37 mouse cellular contexts compared by ENCODE assay signal in the genomic region with DNA sequence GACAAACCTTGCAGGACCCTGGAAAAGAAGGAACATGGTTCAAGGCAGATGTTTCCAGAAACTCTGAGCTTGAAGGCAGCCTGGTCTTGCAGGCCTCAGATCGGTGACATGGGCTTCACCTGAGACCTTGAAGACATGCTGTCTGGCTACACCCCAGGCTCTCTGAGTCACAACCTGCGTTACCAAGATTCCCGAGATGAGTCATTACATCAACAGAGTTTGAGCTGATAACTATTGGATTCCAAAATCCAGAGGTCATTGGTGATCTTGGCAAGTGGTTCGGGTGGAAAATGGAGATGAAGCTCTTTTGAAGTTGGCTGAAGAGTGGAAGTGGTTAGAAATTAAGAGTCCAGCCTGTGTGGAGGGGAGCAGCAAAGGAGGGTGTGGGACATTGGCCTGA. TPM values are rescaled to one million over a fixed set of nuclear protein-coding genes. Genes with fewer than 3 reads are reported as not detected.
DNase-seq lines count a peak whose midpoint lies in the region; ATAC-seq and TF ChIP-seq lines count a peak whose summit lies in the region.
"Had no signal": no experiment of that assay in that cellular context is flagged by ENCODE, and none has a peak within 500 bp of the region (broad histone marks: within the 10 kb centered on the region; RNA-seq: fewer than 3 reads in every experiment).

No protein-coding gene starts in this region.

- H3K27me3 ChIP-seq in E14TG2a.4 (ENCODE audit: insufficient read depth, low read length): peaks cover 38% of the 10 kb centered on the region
- H3K27me3 ChIP-seq in small intestine, adult 2 months (ENCODE audit: control insufficient read depth, insufficient read depth, low read length): no peaks in the 10 kb centered on the region
- H3K27me3 ChIP-seq in heart, embryonic 11.5 days (ENCODE audit: control insufficient read depth, insufficient read depth, low read length): no peaks in the 10 kb centered on the region
- H3K27me3 ChIP-seq: embryonic facial prominence, embryonic 13.5 days; forebrain, embryonic 15.5 days; hindbrain, embryonic 15.5 days; limb, embryonic 15.5 days; liver, embryonic 15.5 days had no signal

- no peak overlapping the region for H3K9ac ChIP-seq in heart, embryonic 11.5 days (ENCODE audit: low read depth, low read length)
- H3K9ac ChIP-seq: embryonic facial prominence, embryonic 13.5 days; forebrain, embryonic 15.5 days; hindbrain, embryonic 15.5 days; limb, embryonic 15.5 days; liver, embryonic 15.5 days; lung, embryonic 14.5 days had no signal

- no peak overlapping the region for H3K27ac ChIP-seq in gastrocnemius, adult 2 months
- peak overlapping the region; percentile 72 for H3K27ac ChIP-seq in small intestine, adult 2 months (ENCODE audit: insufficient read depth, low read depth, low read length)
- no peak overlapping the region for H3K27ac ChIP-seq in heart, embryonic 11.5 days (ENCODE audit: low read depth, low read length)
- H3K27ac ChIP-seq: embryonic facial prominence, embryonic 13.5 days; forebrain, embryonic 10.5 days; forebrain, embryonic 15.5 days; hindbrain, embryonic 10.5 days; hindbrain, embryonic 15.5 days; layer of hippocampus, adult 2 months; limb, embryonic 10.5 days; limb, embryonic 15.5 days; liver, embryonic 15.5 days had no signal

- no peak for TF ChIP-seq CTCF in gastrocnemius, adult 2 months (IDR thresholded peaks at IDR 0.05)
- TF ChIP-seq CTCF in E14TG2a.4 (conservative IDR thresholded peaks at IDR 0.05; ENCODE audit: low read length): no peak
- no peak for TF ChIP-seq CTCF in small intestine, adult 2 months (IDR thresholded peaks at IDR 0.05; ENCODE audit: extremely low read depth, insufficient read length, insufficient replicate concordance, low read depth, low read length)

- no peaks in the 10 kb centered on the region for H3K9me3 ChIP-seq in E14TG2a.4 (ENCODE audit: low read length)
- H3K9me3 ChIP-seq in heart, embryonic 11.5 days (replicated peaks; ENCODE audit: control insufficient read depth, low read length): no peaks in the 10 kb centered on the region
- H3K9me3 ChIP-seq: embryonic facial prominence, embryonic 13.5 days; forebrain, embryonic 10.5 days; forebrain, embryonic 15.5 days; hindbrain, embryonic 10.5 days; hindbrain, embryonic 15.5 days; limb, embryonic 10.5 days; limb, embryonic 15.5 days; liver, embryonic 15.5 days had no signal

- DNase-seq in gastrocnemius, adult 2 months: peak; percentile 7
- DNase-seq in gastrocnemius, postnatal 25 days: no peak
- DNase-seq in adrenal gland, adult 8-10 months: peak; percentile 81
- no peak for DNase-seq in heart, adult 18-20 months
- DNase-seq: cerebellum, adult 9-10 months; heart, postnatal 14 days; kidney, adult 11 months; kidney, postnatal 36 days; lung, embryonic 14.5 days; right cerebral cortex, adult 18-20 months; right cerebral cortex, postnatal 4 days; thymus, adult 2 months; thymus, postnatal 36 days had no signal

- no peak for ATAC-seq in heart, embryonic 11.5 days (replicated peaks; ENCODE audit: insufficient number of reproducible peaks, low FRiP score, low TSS enrichment)
- ATAC-seq: forebrain, embryonic 15.5 days; inflammation-experienced regulatory T-cells, adult 6 months; midbrain, embryonic 16.5 days had no signal

- no peak overlapping the region for H3K4me2 ChIP-seq in heart, embryonic 11.5 days
- H3K4me2 ChIP-seq: embryonic facial prominence, embryonic 13.5 days; forebrain, embryonic 15.5 days; hindbrain, embryonic 15.5 days; limb, embryonic 15.5 days; liver, embryonic 15.5 days; lung, embryonic 14.5 days; midbrain, embryonic 11.5 days had no signal

- H3K36me3 ChIP-seq in E14TG2a.4 (ENCODE audit: insufficient read depth, low read length): no peaks in the 10 kb centered on the region; the same call in 1 of the 2 replicates
- H3K36me3 ChIP-seq in small intestine, adult 2 months (ENCODE audit: control insufficient read depth, insufficient read depth, low read length): no peaks in the 10 kb centered on the region
- H3K36me3 ChIP-seq in heart, embryonic 11.5 days (ENCODE audit: control insufficient read depth, insufficient read depth, low read length): no peaks in the 10 kb centered on the region
- H3K36me3 ChIP-seq: embryonic facial prominence, embryonic 13.5 days; forebrain, embryonic 10.5 days; hindbrain, embryonic 10.5 days; limb, embryonic 10.5 days; limb, embryonic 15.5 days; liver, embryonic 15.5 days had no signal

- intact Hi-C loops in gastrocnemius, adult 2 months (cut with DNase I): loop anchor here (5.0 kb wide), 2 partner anchors 42 to 147 kb away; no protein-coding TSS in a partner anchor

- no peak overlapping the region for H3K4me3 ChIP-seq in gastrocnemius, adult 2 months
- H3K4me3 ChIP-seq in E14TG2a.4 (replicated peaks; ENCODE audit: low read length): peak overlapping the region; percentile 70; the same call in 1 of the 2 replicates
- H3K4me3 ChIP-seq in small intestine, adult 2 months (ENCODE audit: low read depth, low read length): no peak overlapping the region; the same call in 1 of the 2 replicates
- H3K4me3 ChIP-seq in heart, embryonic 11.5 days (ENCODE audit: low read depth, low read length): no peak overlapping the region
- H3K4me3 ChIP-seq: embryonic facial prominence, embryonic 13.5 days; forebrain, embryonic 10.5 days; forebrain, embryonic 15.5 days; hindbrain, embryonic 10.5 days; hindbrain, embryonic 15.5 days; layer of hippocampus, adult 2 months; limb, embryonic 10.5 days; limb, embryonic 15.5 days; liver, embryonic 15.5 days had no signal

- WGBS in small intestine, adult 2 months: 27% methylated on average over 4 of the region's 4 CpGs
- 64% methylated on average over 4 of the region's 4 CpGs for WGBS in heart, embryonic 11.5 days (ENCODE audit: insufficient replicate concordance)

- no peak for TF ChIP-seq POLR2A in small intestine, adult 2 months (IDR thresholded peaks at IDR 0.05; ENCODE audit: low read depth, low read length)

- peaks cover 36% of the 10 kb centered on the region for H3K4me1 ChIP-seq in E14TG2a.4 (replicated peaks; ENCODE audit: low read depth, low read length)
- peaks cover 33% of the 10 kb centered on the region for H3K4me1 ChIP-seq in small intestine, adult 2 months (ENCODE audit: control insufficient read depth, insufficient read depth, insufficient read length, low read length)
- peaks cover 5% of the 10 kb centered on the region; the same call in 1 of the 2 replicates for H3K4me1 ChIP-seq in heart, embryonic 11.5 days (ENCODE audit: control insufficient read depth, insufficient read depth, low read length)
- H3K4me1 ChIP-seq: embryonic facial prominence, embryonic 13.5 days; forebrain, embryonic 15.5 days; liver, embryonic 15.5 days had no signal

RNA-seq across cellular contexts. Expression of a gene that starts 9.6 kb away (rescaled TPM):
- total RNA-seq in gastrocnemius, adult 2 months (2021): 10 to 100 TPM; 25.8 to 27.8 TPM
- 10 to 100 TPM; 22.3 to 25.3 TPM for total RNA-seq in gastrocnemius, postnatal 25 days (2021)
- 100 to 1,000 TPM; 285 to 331 (median 289) TPM for total RNA-seq in adrenal gland, adult 8-10 months (2022)
- polyA plus RNA-seq in small intestine, adult 2 months (2012; rRNA removed): 23.6 and 38.3 TPM in 2 replicates
- 10 to 100 TPM; 31.4 to 34.4 TPM for total RNA-seq in heart, adult 18-20 months (2021)
- polyA plus RNA-seq in heart, embryonic 11.5 days (2014; fragmentation: Nextera tagmentation; extraction: Ambion mirVana): 5.6 and 5.7 TPM in 2 replicates

RNA-seq across cellular contexts. Expression of a gene that starts 17.1 kb away (rescaled TPM):
- total RNA-seq in gastrocnemius, adult 2 months (2021): 10 to 100 TPM; 41.0 to 46.7 TPM
- total RNA-seq in gastrocnemius, postnatal 25 days (2021): 10 to 100 TPM; 38.6 to 45.3 TPM
- total RNA-seq in adrenal gland, adult 8-10 months (2022): 100 to 1,000 TPM; 139 to 179 (median 160) TPM
- 231 and 467 TPM in 2 replicates for polyA plus RNA-seq in small intestine, adult 2 months (2012; rRNA removed)
- 10 to 100 TPM; 59.2 to 65.6 TPM for total RNA-seq in heart, adult 18-20 months (2021)
- 138 and 148 TPM in 2 replicates for polyA plus RNA-seq in heart, embryonic 11.5 days (2014; fragmentation: Nextera tagmentation; extraction: Ambion mirVana)

RNA-seq across cellular contexts. Expression of a gene that starts 25.0 kb away (rescaled TPM):
- not detected for total RNA-seq in gastrocnemius, adult 2 months (2021)
- total RNA-seq in gastrocnemius, postnatal 25 days (2021): not detected
- total RNA-seq in adrenal gland, adult 8-10 months (2022): under 1 TPM in 3 of 4 experiments, not detected in 1; 0.06 to 0.15 (median 0.10) TPM
- polyA plus RNA-seq in small intestine, adult 2 months (2012; rRNA removed): 0.34 and 0.89 TPM in 2 replicates
- total RNA-seq in heart, adult 18-20 months (2021): not detected
- polyA plus RNA-seq in heart, embryonic 11.5 days (2014; fragmentation: Nextera tagmentation; extraction: Ambion mirVana): 0.06 and 0.15 TPM in 2 replicates
- total RNA-seq: common myeloid progenitor, adult 5-6 weeks; gastrocnemius, adult 18-20 months; gastrocnemius, postnatal 4 days; heart, adult 8-10 months; heart, postnatal 14 days; layer of hippocampus, adult 2 months; layer of hippocampus, postnatal 14 days; megakaryocyte, adult 5-6 weeks; neutrophil, adult 5-6 weeks had no signal
- polyA plus RNA-seq: frontal cortex, adult 2 months; inflammation-experienced regulatory T-cells, adult 6 months had no signal

RNA-seq across cellular contexts. Expression of a gene that starts 34.5 kb away (rescaled TPM):
- total RNA-seq in gastrocnemius, adult 2 months (2021): not detected
- total RNA-seq in gastrocnemius, postnatal 25 days (2021): not detected
- 1 to 10 TPM; 1.2 to 4.5 (median 2.6) TPM for total RNA-seq in adrenal gland, adult 8-10 months (2022)
- 0.22 and 2.4 TPM in 2 replicates for polyA plus RNA-seq in small intestine, adult 2 months (2012; rRNA removed)
- total RNA-seq in heart, adult 18-20 months (2021): not detected
- polyA plus RNA-seq in heart, embryonic 11.5 days (2014; fragmentation: Nextera tagmentation; extraction: Ambion mirVana): 0.04 TPM in 1 of 2 replicates, not detected in the other
- total RNA-seq: gastrocnemius, adult 18-20 months; heart, adult 8-10 months; neutrophil, adult 5-6 weeks had no signal
- polyA plus RNA-seq: heart, embryonic 14.5 days; inflammation-experienced regulatory T-cells, adult 6 months; liver, embryonic 15.5 days; lung, embryonic 14.5 days had no signal

RNA-seq across cellular contexts. Expression of a gene that starts 58.7 kb away (rescaled TPM):
- 10 to 100 TPM in 1 of 2 experiments, 1 to 10 TPM in 1; 9.9 to 21.3 TPM for total RNA-seq in gastrocnemius, adult 2 months (2021)
- total RNA-seq in gastrocnemius, postnatal 25 days (2021): 10 to 100 TPM in 1 of 2 experiments, 1 to 10 TPM in 1; 5.9 to 12.4 TPM
- total RNA-seq in adrenal gland, adult 8-10 months (2022): 10 to 100 TPM; 26.6 to 47.2 (median 39.0) TPM
- polyA plus RNA-seq in small intestine, adult 2 months (2012; rRNA removed): 4.8 and 6.8 TPM in 2 replicates
- total RNA-seq in heart, adult 18-20 months (2021): 1 to 10 TPM; 2.4 to 4.8 TPM
- polyA plus RNA-seq in heart, embryonic 11.5 days (2014; fragmentation: Nextera tagmentation; extraction: Ambion mirVana): 8.6 and 9.2 TPM in 2 replicates
- total RNA-seq: neutrophil, adult 5-6 weeks had no signal

Comparison
In these comparisons a context has a peak if more than half of its experiments do, and no peak if none do; other contexts are left out.
1. DNase-seq: peak in gastrocnemius, adult 2 months (single experiment) and adrenal gland, adult 8-10 months (single experiment); none in gastrocnemius, postnatal 25 days (single experiment) and heart, adult 18-20 months (0 of 2).
2. RNA of a gene that starts 9.6 kb away (total RNA-seq): 285 to 331 TPM in adrenal gland, adult 8-10 months; 31.4 to 34.4 TPM in heart, adult 18-20 months, 25.8 to 27.8 TPM in gastrocnemius, adult 2 months and 22.3 to 25.3 TPM in gastrocnemius, postnatal 25 days; every median in the first group is over 4 times any median in the second.